Mouse (Mus musculus) liver, embryonic 14.5 days (tissue): ENCODE data around the gene Dapl1. TPM values are rescaled to one million over a fixed set of nuclear protein-coding genes. Genes with fewer than 3 reads are reported as not detected.
A peak's percentile ranks its signal among the peaks of the same experiment; 100 is the strongest.

Experiments
- ATAC-seq: fragments of 200-750 bp; cut with Nextera tagmentation; 2 replicates; pipeline ENCODE4 v1.8.0; 2017; ENCODE audit warnings: moderate number of reproducible peaks, mild to moderate bottlenecking, moderate library complexity; ENCODE audit not compliant: insufficient read depth
- DNase-seq, 3 experiments: peaks; one replicate each; pipeline ENCODE4 v3.0.0-alpha.2; 2012 to 2013; ENCODE audit warnings: low read depth in 3 of 3, low spot score in 3 of 3
- H3K27ac ChIP-seq: fragments of 300-500 bp; sonication (generic); 2 replicates; pipeline ENCODE4 v1.5.1; 2014; ENCODE audit warnings: moderate library complexity, mild to moderate bottlenecking, control low read depth, inconsistent platforms
- H3K27me3 ChIP-seq: fragments of 300-500 bp; sonication (generic); 2 replicates; pipeline ENCODE4 v1.6.1; 2014; ENCODE audit warnings: mild to moderate bottlenecking, low read length, moderate library complexity; ENCODE audit not compliant: control insufficient read depth, insufficient read depth
- H3K36me3 ChIP-seq: fragments of 300-500 bp; sonication (generic); replicated peaks from 2 replicates; pipeline ENCODE4 v1.6.1; 2014; ENCODE audit warnings: low read depth; ENCODE audit not compliant: control insufficient read depth, insufficient read depth
- H3K4me1 ChIP-seq, 2 experiments: fragments of 200-500 bp in 1 of 2; fragments of 300-500 bp in 1 of 2; sonication (generic) in 1 of 2; replicated peaks; 2 replicates each; pipeline ENCODE4 v1.6.1; 2012 to 2014; ENCODE audit warnings: antibody characterized with exemption in 1 of 2, inconsistent platforms in 1 of 2, low read length in 1 of 2; ENCODE audit not compliant: control insufficient read depth in 2 of 2, insufficient read depth in 2 of 2
- H3K4me2 ChIP-seq: fragments of 300-500 bp; sonication (generic); 2 replicates; pipeline ENCODE4 v1.6.1; 2014; ENCODE audit warnings: low read depth, mild to moderate bottlenecking, control low read depth, moderate library complexity
- H3K4me3 ChIP-seq, 2 experiments: fragments of 200-500 bp in 1 of 2; fragments of 300-500 bp in 1 of 2; sonication (generic) in 1 of 2; 2 replicates each; pipeline ENCODE4 v1.5.1; 2012 to 2014; ENCODE audit warnings: low read depth in 2 of 2, low read length in 2 of 2, mild to moderate bottlenecking in 2 of 2, control low read depth in 1 of 2, inconsistent platforms in 1 of 2, moderate library complexity in 1 of 2; ENCODE audit not compliant: insufficient read depth in 1 of 2
- H3K9ac ChIP-seq: fragments of 300-500 bp; sonication (generic); replicated peaks from 2 replicates; pipeline ENCODE4 v1.6.1; 2014; ENCODE audit warnings: mild to moderate bottlenecking, control low read depth, moderate library complexity
- H3K9me3 ChIP-seq: fragments of 300-500 bp; sonication (generic); 2 replicates; pipeline ENCODE4 v1.6.1; 2016; ENCODE audit warnings: low read length, mixed read lengths; ENCODE audit not compliant: control insufficient read depth
- CTCF ChIP-seq: IDR thresholded peaks from 2 replicates; pipeline ENCODE4 v1.5.1; 2016; ENCODE audit warnings: antibody characterized with exemption, low read depth, control low read depth
- EP300 ChIP-seq: IDR thresholded peaks from 2 replicates; pipeline ENCODE4 v1.6.1; 2016; ENCODE audit warnings: antibody characterized with exemption, low read depth
- WGBS: fragments of 180-500 bp; shearing (Covaris S2); extraction: QIAGEN DNeasy Blood & Tissue Kit; methylation state at CpG from one replicate; pipeline ENCODE4 v1.1.7; 2014; ENCODE audit not compliant: insufficient replicate concordance; 5-methylcytosine and 5-hydroxymethylcytosine counted together
- polyA plus RNA-seq, 2 experiments: library from polyadenylated mRNA; depleted of rRNA in 1 of 2; stranded (reverse) in 1 of 2; unstranded in 1 of 2; fragments of >200 nt; fragmentation: Nextera tagmentation in 1 of 2; extraction: Ambion mirVana in 1 of 2; gene quantifications; 2 replicates each; pipeline versions ENCODE4 v1.2.1 to v1.2.3; 2012 to 2014

Dapl1 gene
- polyA plus RNA-seq, 2 experiments: not detected

GRCm38 (mm10) chr2:59486196-59486845, 1.9 kb downstream of the Dapl1 start:
- Histone ChIP-seq H3K9me3 (no peaks in the 10 kb centered on the region), H3K4me2 (no peak overlapping the region), H3K36me3 (no peaks in the 10 kb centered on the region), H3K27me3 (no peaks in the 10 kb centered on the region), H3K27ac (no peak overlapping the region), H3K9ac (no peak overlapping the region), H3K4me3 (no peak overlapping the region), H3K4me1 (no peaks in the 10 kb centered on the region)
- WGBS: 63% methylated on average over 6 of the region's 6 CpGs
- no peak for ATAC-seq
- TF ChIP-seq EP300: no peak
- no peak for DNase-seq

GRCm38 (mm10) chr2:59488235-59488634, 3.8 kb downstream of the Dapl1 start:
- Histone ChIP-seq H3K36me3 (no peaks in the 10 kb centered on the region), H3K9me3 (no peaks in the 10 kb centered on the region), H3K4me3 (no peak overlapping the region), H3K4me1 (no peaks in the 10 kb centered on the region), H3K27me3 (no peaks in the 10 kb centered on the region), H3K4me2 (no peak overlapping the region), H3K27ac (no peak overlapping the region), H3K9ac (no peak overlapping the region)
- WGBS: 23% methylated on average over 2 of the region's 2 CpGs
- TF ChIP-seq CTCF: no peak
- TF ChIP-seq EP300: no peak
- ATAC-seq (no peak), DNase-seq (no peak)

- no peak overlapping the region for H3K9ac ChIP-seq
- H3K9me3 ChIP-seq: no peaks in the 10 kb centered on the region
- TF ChIP-seq EP300: no peak
- peak; percentile 28 for TF ChIP-seq CTCF
- DNase-seq: no peak
- 47% methylated on average over 7 of the region's 7 CpGs for WGBS
- no peak for ATAC-seq
- no peak overlapping the region for H3K4me3 ChIP-seq
- no peaks in the 10 kb centered on the region for H3K4me1 ChIP-seq
- no peak overlapping the region for H3K4me2 ChIP-seq
- no peaks in the 10 kb centered on the region for H3K27me3 ChIP-seq
- H3K36me3 ChIP-seq: no peaks in the 10 kb centered on the region
- H3K27ac ChIP-seq: no peak overlapping the region
Observed at GRCm38 (mm10) chr2:59490353-59490752, 5.9 kb downstream of the Dapl1 start.

GRCm38 (mm10) chr2:59493445-59494085, 9.1 kb downstream of the Dapl1 start:
- ATAC-seq (no peak), DNase-seq (no peak)
- 28% methylated on average over 13 of the region's 13 CpGs for WGBS
- H3K4me1 ChIP-seq: no peaks in the 10 kb centered on the region
- no peaks in the 10 kb centered on the region for H3K36me3 ChIP-seq
- H3K4me3 ChIP-seq: no peak overlapping the region
- no peaks in the 10 kb centered on the region for H3K27me3 ChIP-seq
- TF ChIP-seq EP300 (no peak), CTCF (no peak)
- no peak overlapping the region for H3K9ac ChIP-seq
- no peak overlapping the region for H3K4me2 ChIP-seq
- no peak overlapping the region for H3K27ac ChIP-seq
- H3K9me3 ChIP-seq: no peaks in the 10 kb centered on the region

GRCm38 (mm10) chr2:59499146-59499545, 14.7 kb downstream of the Dapl1 start:
- H3K9me3 ChIP-seq: no peaks in the 10 kb centered on the region

More at GRCm38 (mm10) chr2:59499146-59499545, 14.7 kb downstream of the Dapl1 start:
- H3K27me3 ChIP-seq: no peaks in the 10 kb centered on the region
- no peak overlapping the region for H3K9ac ChIP-seq
- no peak for DNase-seq
- H3K4me2 ChIP-seq: no peak overlapping the region
- no peaks in the 10 kb centered on the region for H3K4me1 ChIP-seq
- no peak for TF ChIP-seq EP300
- no peak for TF ChIP-seq CTCF
- no peak overlapping the region for H3K4me3 ChIP-seq
- no peak overlapping the region for H3K27ac ChIP-seq
- 80% methylated on average over 8 of the region's 8 CpGs for WGBS
- ATAC-seq: no peak
- no peaks in the 10 kb centered on the region for H3K36me3 ChIP-seq
